Mouse (Mus musculus): Measurements from ENCODE around the gene Fam187b.

- TF ChIP-seq POLR2A (IDR thresholded peaks at IDR 0.05; ENCODE audit: insufficient read length, low read depth): no peak
- no peak for TF ChIP-seq MYOG (IDR thresholded peaks at IDR 0.05; ENCODE audit: control insufficient read depth in 1 of 3, insufficient read depth in 1 of 3, insufficient read length in 2 of 3, low read depth in 2 of 3)
- no peak for TF ChIP-seq REST (IDR thresholded peaks at IDR 0.05; ENCODE audit: insufficient read depth, insufficient read length)
Observed at GRCm38 (mm10) chr7:31036917-31037316, 63.3 kb downstream of the Fam187b start.
